Mouse (Mus musculus): ENCODE measurements at regions not wholly inside any gene's neighbourhood (a gene's known extent, or its start where the extent isn't known, plus 50 kb on each side); places are given as distances from the start of the nearest gene placed in this dataset.

DNA sequence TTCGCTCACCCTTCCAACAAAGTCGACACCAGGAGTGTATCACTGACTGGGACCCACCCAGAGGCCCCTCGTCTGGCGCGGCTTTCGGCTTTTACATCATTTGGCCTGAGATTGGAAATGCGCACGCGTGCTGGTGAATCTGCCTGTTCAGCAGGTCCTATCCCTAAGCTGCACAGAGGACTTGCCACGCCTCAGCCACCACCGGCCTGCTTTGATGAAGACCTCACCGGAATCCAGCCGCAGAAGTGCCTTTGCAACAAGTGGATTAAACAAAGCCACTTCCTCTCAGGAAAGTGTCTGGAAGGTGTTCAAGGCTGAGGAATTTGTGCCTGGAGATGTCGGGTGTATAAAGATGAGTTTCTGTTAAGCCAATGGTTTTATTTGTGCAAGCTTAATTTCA, 143.3 kb upstream of the Zc3h12a start:
- no peak for DNase-seq (ENCODE audit: low spot score)

DNA sequence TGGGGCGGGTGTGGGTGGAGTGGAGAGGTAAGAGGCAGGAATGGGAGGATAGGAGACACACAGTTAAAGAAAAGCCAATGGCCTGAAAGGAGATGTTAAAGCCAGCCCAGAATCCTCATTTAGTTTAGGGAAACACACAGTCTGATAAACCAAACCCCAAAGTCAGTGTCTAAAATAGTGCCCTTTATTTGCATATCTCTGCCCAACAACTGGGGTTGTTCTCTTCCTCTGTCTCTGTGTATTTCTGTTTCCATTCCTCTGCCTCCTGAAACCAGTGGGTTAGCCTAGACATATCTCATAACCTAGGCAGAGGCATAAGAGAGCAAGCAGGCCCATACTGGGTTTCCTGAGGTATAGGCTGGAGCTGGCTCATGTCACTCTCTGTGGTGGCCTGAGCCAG, 138.6 kb upstream of the Zc3h12a start:
- no peak for DNase-seq (ENCODE audit: low spot score)

DNA sequence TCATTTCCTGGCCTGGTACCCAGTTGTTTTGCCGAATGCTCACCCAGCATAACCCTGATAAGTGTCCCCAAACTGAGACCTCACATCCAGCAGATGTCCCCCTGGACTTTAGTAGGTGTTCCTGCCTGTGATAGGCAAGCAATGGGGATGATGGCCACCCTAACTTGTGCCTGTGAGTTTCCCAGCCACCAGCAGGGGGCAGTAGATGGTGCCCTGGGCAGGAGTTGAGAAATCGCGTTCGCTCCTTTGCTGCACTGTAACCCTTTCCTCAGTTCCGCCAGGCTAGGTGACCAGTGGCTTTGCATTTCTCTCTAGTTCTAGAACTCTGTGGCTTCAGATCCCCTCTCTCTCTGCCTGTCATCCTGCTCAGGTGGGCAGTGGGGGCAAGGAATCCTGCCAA, 137.9 kb upstream of the Zc3h12a start:
- peak; percentile 25 for DNase-seq (ENCODE audit: low spot score)

DNA sequence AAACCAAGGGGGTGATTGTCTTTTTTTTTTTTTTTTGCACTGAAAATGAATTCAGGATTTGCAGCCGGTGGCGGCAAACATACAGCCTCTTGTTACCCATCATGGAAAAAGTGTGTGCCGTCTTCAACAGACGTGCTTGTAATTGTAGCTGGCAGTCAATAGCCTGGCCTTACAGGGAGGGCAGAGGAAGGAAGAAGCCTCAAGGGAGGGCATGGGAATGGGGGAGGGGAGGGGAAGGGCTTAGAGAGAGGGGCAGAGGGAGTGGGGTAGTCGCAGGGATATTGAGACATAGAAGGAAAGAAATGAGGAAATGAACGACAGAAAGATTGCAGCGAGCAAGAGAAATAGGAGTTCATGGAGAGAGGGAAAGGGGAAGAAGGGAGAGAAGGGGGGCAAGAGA, 137.4 kb upstream of the Zc3h12a start:
- no peak for DNase-seq (ENCODE audit: low spot score)

DNA sequence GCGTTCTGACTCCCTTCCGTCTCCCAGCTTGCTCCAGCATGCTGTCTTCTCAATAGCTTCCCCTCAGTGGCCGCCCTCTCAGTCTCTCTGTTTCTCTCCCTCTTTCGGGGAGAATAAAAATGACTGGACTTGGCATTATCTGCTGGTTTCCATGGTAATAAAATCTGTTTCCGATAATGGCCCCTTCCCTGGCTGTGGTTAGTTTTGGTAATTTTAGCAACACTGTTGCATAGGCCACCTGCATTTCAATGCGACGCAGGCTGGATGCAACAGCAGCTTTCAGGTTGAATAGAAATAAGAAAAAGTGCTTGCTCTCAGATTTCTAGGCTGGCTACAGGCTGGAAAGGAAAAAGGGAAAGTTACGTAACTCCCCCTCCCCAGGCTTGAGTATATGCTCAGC, 133.9 kb upstream of the Zc3h12a start:
- DNase-seq (ENCODE audit: low spot score) = no peak

DNA sequence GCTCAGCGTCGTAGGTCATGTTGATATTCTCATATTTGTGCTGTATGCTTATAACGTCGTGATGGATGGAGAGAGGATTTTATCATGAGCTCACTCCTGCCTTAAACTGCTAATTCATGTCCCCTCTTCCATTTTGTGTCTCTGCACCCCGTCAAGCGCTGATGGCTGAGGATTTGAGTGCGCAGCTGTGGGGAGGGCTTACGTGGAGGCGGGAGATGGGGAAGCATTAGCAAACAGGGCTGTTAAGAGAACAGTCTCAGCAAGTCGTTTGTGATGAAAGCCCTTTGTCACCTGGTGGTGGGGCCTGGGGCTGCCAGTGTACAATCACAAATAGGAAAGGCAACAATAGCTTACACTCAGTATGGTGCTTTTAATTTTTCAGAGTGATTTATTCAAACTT, 131.7 kb upstream of the Zc3h12a start:
- no peak for DNase-seq (ENCODE audit: low spot score)

DNA sequence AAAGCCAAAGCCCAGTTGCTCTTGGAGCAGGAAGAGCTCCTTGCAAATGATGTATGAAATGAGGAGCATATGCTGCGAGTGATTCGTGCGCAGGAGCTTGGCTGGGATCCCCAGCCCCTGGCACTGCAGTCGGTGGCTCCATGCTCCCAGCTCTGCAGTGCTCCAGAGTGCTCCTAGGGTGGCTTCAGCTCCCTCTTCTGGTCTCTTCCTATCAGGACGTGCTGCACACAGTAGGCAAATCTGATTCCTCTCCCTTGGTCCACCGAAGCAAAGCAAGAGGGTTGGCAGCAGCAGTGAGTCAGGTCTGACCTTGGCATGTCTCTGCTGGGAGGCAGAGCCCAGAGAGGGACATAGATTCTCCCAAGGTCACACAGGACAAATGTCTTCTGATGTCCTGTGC, 130.3 kb upstream of the Zc3h12a start:
- DNase-seq (ENCODE audit: low spot score) = no peak

DNA sequence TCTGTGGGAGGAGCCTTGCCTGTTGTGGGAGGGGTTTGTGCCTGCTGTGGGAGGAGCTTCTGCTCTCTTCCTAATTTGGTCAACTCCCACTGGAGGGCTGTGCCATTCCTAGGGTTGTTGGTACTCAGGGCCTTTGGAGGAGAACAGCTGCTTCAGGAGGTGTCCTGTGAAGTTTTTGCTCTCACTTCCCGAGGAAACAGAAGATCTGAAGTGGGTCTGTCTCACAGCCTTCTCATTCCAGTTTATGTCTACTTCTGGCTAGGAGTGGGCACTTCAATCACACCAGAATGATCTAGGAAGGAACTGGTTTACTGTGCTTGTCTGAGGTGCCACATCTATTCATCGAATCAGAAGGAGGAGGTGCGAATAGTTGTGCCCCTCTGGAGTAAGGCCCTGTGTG, 125.5 kb upstream of the Zc3h12a start:
- DNase-seq (ENCODE audit: low spot score) = no peak

DNA sequence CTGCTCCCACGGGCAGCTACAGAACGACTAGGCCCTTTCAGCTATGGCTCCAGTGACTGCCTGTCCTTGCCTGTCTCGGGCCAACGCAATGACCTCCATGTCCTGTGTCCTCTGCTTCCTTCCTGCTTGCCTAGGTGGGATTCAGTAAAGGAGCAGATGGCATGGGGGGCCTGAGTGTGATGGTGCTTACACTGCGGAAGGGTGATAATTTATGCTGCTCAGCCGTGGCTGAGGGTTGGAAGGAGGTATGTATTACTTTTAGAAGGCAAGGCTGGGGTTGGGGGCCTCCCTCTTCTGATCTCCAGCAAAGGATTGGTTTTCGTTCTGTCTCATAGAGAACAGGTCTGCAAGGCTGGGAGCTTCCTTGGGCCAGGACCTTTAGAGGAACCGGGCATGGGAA, 124.6 kb upstream of the Zc3h12a start:
- no peak for DNase-seq (ENCODE audit: low spot score)

DNA sequence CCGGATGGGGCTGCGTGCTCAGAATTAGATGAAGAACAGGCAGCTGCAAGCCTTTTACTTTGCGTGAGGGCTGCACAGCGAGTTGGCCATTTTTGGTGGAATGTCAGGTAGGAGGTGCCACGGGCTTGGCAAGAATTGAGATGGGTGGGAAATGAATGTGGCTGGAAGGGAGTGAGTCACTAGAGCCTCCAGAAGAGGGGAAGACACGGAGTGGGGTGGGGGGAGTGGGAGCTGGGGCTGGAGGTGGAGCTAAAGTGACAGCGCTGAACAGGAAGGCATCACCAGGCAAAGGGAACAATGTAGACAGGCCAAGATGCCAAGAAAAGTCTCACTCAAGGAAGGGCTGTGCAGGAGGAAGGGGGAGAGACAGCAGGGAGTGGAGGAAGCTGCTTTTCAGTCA, 121.4 kb upstream of the Zc3h12a start:
- no peak for DNase-seq (ENCODE audit: low spot score)

DNA sequence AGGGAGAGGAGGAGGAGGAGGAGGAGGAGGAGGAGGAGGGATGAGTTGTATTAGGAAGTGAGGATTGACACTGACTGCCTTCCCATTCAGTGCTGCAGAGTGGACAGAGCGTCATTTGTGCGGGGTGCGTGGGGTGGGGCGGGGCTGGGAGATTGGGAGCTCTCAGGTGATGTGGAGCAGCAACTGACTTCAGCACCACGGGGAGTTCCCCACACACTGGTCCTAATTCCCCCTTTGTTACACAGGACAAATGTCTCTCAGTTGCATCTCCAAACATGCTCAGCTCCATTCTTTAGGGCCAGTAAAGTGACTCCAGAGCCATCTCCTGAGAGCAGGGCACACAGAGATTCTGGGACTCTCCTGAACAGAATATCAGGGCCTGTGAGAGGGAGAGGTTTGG, 118.5 kb upstream of the Zc3h12a start:
- DNase-seq (ENCODE audit: low spot score) = no peak

DNA sequence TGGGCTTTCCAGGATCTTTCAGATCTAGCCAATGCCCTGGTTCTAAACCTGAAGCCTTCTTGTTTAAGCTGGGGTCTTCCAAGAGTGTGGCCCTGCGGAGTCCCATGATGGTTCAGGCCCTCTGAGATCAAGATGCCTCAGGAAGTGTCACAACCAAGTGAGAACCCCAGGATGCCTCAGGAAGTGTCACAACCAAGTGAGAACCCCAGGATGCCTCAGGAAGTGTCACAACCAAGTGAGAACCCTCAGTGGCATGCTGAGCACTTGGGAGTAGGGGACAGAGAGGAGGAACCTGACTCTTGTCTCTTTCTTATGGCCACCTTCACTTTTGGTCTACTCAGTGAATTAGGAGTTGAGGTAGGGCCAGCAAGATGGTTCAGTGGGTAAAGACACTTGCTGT, 114.9 kb upstream of the Zc3h12a start:
- DNase-seq (ENCODE audit: low spot score) = no peak

DNA sequence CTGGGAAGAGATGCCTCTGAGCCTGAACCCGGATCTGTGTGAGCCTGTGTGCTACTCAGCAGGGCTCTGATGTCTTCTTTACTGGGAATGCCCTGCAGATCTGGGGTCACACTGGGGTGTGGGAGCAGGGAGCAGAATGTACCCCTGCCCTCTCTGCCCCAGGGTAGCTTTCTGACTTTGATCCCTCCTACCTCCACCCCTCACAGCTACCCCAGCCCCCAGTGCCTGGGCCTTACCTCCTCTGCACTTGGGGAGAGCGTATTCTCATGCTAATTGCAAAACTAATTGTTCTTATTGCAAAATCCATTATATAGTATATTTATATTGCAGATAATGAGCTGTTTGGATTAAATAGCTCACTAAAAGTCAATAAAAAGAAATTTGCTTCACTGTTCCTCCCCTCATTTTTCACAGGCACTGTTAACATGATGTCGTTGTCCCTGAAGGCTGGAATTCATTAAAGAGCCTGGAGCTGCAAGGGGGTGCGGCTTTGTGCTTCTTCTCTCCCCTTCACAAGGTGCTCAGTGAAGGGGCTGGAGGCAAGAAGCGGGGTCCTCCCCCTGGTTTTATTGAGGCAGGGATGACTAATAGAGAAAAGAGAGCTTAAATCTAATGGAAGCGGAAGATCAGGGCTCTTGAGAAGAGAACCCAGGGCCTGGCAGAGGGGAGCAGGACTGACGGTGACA, 114.1 kb upstream of the Zc3h12a start:
- DNase-seq (ENCODE audit: low spot score) = no peak

DNA sequence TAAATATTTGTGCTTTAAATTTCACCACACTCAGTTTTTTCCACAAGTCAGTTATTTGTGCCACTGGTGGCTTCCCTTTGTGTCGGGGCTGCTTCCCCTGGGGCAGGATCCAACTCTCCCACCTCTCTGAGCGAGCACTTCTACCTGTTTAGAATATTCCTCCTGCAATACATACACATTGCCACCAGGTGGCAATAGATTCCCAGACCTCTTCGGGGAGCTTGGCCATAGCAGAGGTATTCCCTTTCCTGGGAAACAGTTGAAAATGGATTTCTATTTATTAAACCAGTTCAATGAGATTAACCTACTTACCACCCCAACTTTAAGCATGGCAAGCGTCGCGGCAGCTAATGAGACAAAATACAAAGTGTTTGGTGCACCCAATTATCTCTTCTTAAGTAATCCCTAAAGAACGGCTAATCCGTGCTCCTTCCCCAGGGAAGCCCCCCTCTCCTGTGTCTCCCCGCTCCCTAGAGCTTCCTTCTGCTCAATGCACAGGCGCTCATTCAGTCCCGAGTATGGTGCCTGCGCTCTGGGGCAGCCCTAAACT, 104.1 kb upstream of the Zc3h12a start:
- DNase-seq (ENCODE audit: low spot score) = peak; percentile 3

DNA sequence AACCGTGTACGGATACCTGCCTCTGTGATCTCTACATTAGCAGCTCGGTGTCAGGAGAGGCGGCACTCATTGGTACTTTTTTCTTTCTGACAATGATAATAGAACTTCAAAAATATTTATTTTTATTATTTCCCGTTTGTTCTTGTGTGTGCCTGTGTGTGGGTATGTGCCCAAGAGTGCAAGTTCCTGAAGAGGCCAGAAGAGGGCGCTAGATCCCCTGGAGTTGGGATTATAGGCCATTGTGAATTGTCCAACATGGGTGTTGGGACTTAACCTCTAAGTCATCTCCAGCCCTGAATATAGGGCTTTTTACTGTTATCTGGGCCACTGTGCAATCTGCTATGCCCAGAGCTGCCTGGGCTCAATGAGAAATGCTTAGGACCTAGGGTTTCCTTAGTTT, 99.6 kb upstream of the Zc3h12a start:
- DNase-seq (ENCODE audit: low spot score) = no peak

DNA sequence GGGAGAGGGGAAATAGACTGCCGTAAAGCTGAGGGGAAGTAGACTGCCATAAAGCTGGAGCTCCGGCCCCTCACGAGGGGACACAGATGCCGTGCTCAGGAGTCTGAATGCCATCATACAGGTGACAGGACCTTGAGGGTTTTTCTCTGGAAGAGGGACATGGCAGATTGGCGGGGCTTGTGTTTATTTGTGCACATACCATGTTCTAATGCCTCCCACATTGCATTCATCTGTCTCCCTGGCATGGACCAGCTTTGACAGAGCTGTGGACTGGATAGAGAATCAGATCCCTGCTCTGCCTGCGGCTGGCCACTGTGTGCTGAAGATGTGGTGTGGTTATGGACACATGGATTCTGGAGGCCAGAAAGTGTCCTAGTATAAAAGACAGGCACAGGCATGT, 95.3 kb upstream of the Zc3h12a start:
- DNase-seq (ENCODE audit: low spot score) = no peak

DNA sequence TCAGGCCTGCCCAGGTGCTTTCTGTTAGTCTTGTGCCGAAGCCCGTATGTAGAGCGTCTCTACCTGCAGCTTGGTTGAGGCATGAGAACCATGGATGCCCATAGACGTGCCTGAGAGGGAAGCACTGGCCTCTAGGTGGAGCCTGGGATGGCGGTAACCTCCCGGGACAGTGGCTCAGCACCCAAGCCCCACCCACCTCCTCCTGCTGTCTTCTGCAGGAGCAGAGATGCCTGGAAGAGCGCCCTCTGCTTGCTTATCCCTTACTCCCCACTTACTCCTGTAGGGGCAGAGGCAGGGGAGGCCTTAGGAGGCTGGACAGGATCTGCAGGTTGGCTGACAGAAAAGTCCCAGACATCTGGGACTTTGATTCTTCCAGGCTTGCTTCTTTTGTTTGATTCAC, 92.7 kb upstream of the Zc3h12a start:
- DNase-seq (ENCODE audit: low spot score) = no peak

DNA sequence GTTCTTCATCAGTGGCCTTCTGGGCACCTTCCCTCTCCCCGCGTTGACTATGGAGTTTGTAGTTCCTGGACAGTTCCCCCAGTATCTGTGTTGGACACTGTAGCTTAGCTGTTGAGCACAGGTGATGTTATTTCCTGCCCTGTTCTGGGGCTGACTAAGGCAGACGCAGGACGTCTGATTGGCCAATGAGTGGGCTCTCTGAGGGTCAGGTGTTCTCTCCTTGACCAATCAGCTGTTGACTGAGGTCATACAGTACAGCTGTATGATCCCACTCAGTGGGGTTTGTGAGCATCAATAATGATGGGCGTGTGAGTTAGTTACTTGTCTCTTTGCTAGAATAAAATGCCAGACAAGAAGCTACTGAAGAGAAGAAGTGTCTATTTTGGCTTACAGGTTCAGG, 91.6 kb upstream of the Zc3h12a start:
- DNase-seq (ENCODE audit: low spot score) = no peak

DNA sequence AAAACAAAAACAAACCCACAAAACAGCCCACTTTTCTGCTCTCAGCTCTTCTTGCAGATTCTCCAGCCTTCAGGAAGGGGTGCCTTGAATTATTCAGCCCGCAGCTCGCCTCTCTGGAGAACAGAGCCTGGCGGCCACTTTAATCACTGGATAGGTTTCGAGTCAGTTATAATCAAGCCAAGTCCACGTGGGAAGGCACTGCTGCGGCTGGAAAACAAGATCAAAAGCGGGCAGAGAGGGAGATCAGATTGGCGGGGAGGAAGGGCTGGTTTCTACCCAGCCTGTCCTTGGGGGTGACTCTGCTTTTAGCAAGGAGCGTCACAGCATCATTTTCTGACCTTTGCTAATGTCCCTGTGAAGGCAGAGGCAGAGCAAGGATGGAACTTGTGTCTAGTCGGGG, 86.7 kb upstream of the Zc3h12a start:
- DNase-seq (ENCODE audit: low spot score) = no peak

DNA sequence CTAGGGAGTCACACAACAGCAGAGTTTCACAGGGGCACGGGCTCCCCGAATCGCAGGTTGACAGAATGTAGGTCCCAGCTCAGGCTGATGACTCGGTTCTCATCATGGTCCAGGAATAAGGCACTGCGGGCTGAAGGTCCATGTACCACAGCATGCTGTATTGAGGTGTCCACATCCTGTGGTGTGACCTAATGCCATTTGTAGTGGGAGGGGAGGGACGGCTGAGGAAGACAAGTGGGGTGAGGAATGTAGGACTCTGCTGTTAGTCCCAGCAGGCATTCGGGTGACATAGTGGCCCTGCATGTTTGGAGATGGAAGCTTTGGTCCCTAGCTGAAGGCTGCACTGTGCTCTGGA, 84.5 kb upstream of the Zc3h12a start:
- no peak for DNase-seq (ENCODE audit: low spot score)

DNA sequence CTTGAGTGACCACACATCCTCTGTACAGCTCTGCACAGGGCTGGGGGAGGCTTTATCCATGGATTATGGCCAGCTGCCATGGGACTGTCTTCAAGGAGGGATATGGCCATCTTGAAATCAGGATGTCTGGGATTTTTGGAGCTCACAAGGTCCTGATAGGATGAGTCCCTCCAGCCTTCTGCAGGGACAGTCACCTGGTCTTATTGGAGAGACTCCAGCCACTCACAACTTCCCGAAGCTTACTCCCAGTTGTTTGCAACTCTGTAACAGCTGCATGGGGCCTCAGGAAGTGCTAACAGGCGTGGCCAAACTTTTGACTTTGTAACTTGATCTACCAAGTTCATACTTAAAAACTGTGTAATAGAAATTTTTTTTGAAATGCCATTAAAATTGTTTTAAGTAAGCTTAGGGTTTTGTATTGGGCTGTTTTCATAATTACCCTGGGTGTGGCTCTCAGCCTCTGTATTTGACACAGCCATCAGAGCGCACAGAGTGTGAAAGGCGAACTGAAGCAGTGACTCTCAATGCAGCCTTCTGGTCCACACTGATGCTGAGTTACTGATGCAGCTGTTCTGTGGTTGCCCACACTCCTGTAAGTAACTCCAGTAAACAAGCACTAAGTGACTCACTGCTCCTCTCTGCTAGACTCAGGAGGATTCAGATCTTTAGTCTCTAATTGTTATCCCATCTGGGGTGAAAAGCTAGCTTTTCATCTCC, 84.0 kb upstream of the Zc3h12a start:
- no peak for DNase-seq (ENCODE audit: low spot score)

DNA sequence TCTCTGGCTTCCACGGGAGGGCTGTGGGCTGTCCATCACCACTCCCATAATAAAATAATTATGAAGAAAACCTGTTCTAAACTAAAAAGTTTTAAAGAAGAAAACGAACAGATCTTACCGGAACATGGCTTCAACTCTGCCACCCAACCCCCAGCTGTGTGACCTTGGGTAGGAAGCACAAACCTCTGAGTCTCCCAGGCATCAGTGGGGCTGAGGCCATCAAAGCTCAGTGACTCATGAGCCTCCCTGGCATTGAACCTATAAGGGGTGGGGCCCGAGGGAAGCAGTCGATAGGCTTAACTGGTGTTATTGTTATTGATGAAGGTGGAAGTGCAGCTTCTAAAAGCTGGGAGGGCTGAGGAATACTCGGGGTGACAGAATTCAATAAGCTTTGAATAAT, 83.1 kb upstream of the Zc3h12a start:
- no peak for DNase-seq (ENCODE audit: low spot score)
